Mouse (Mus musculus) heart, postnatal 0 days (tissue): ENCODE data around the gene Suv39h1.
A peak's percentile ranks its signal among the peaks of the same experiment; 100 is the strongest.

Experiments
- CTCF ChIP-seq: IDR thresholded peaks from 2 replicates; pipeline ENCODE4 v1.5.1; 2016; ENCODE audit warnings: antibody characterized with exemption, control low read depth, low read depth
- EP300 ChIP-seq: IDR thresholded peaks from 2 replicates; pipeline ENCODE4 v1.6.1; 2016; ENCODE audit warnings: antibody characterized with exemption, low read depth

DNA sequence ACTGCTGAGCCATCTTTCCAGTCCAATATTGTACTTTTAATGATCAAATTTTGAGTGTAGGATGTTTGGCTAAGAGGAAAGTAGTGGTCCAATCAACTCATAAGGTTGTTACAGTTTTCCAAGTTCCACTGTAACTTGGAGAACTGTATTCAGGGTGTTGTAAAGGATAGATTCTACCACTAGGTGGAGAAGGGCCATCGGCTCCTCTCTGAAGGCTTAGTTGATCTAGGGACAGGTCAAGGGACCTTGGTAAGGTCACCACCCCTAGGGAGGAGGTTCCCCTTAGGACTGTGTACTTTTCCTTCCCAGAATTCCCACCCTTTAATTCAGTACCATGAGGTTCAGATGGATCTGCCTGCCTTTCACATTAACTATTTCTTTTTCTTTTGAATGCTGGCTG lies 41.6 kb downstream of the Suv39h1 start:
- TF ChIP-seq CTCF = peak; percentile 15
- TF ChIP-seq EP300 = no peak
